25 mouse cellular contexts compared by ENCODE assay signal in genomic region chr11:8067330-8067729, GRCm38 (mm10).
DNase-seq lines count a peak whose midpoint lies in the region; ATAC-seq and TF ChIP-seq lines count a peak whose summit lies in the region.
"Had no signal": no experiment of that assay in that cellular context is flagged by ENCODE, and none has a peak within 500 bp of the region (broad histone marks: within the 10 kb centered on the region; RNA-seq: fewer than 3 reads in every experiment).

No protein-coding gene starts in this region.

- TF ChIP-seq CTCF in liver, adult 2 months (IDR thresholded peaks at IDR 0.05; ENCODE audit: low read depth, low read length), result no peak

- no peaks in the 10 kb centered on the region for H3K79me2 ChIP-seq in liver, adult 2 months (ENCODE audit: control insufficient read depth, insufficient read depth, low read length)

- no peak overlapping the region for H3K27ac ChIP-seq in liver, adult 2 months (replicated peaks; ENCODE audit: insufficient read depth, low read depth, low read length)
- no peak overlapping the region for H3K27ac ChIP-seq in intestine, embryonic 16.5 days (ENCODE audit: low read length)
- H3K27ac ChIP-seq: embryonic facial prominence, embryonic 10.5 days; embryonic facial prominence, embryonic 12.5 days; forebrain, embryonic 13.5 days; forebrain, embryonic 15.5 days had no signal

- DNase-seq in liver, adult 2 months (ENCODE audit: extremely low read depth, low read depth, low spot score), result peak; percentile 88
- no peak for DNase-seq in liver
- DNase-seq in large intestine, adult 2 months (ENCODE audit: low read depth, low spot score), result peak; percentile 13
- DNase-seq in embryo, embryonic 9.5 days (ENCODE audit: extremely low spot score), result no peak
- DNase-seq: adrenal gland, adult 2 months; adrenal gland, postnatal 10 days; adrenal gland, postnatal 25 days; B cell, adult 2 months; cerebellum, adult 11 months; cerebellum, adult 18-20 months; cerebellum, adult 8-10 months; cerebellum, adult 9-11 months; cerebellum, postnatal 14 days; cerebellum, postnatal 36 days; embryo, embryonic 11 days; forebrain, postnatal 0 days had no signal

- H3K9me3 ChIP-seq in intestine, embryonic 16.5 days (ENCODE audit: control insufficient read depth, low read length), result no peaks in the 10 kb centered on the region
- H3K9me3 ChIP-seq: embryonic facial prominence, embryonic 10.5 days; embryonic facial prominence, embryonic 12.5 days; forebrain, embryonic 13.5 days; forebrain, embryonic 15.5 days had no signal

- H3K9ac ChIP-seq in liver, adult 2 months (ENCODE audit: low read depth, low read length), result no peak overlapping the region
- H3K9ac ChIP-seq in intestine, embryonic 16.5 days (ENCODE audit: low read depth, low read length), result no peak overlapping the region
- H3K9ac ChIP-seq: embryonic facial prominence, embryonic 12.5 days; forebrain, embryonic 13.5 days; forebrain, embryonic 15.5 days; forebrain, postnatal 0 days had no signal

- peak; percentile 76 for ATAC-seq in intestine, embryonic 16.5 days
- ATAC-seq in granulocyte monocyte progenitor cell, adult 5-6 weeks (replicated peaks; ENCODE audit: poor library complexity, severe bottlenecking), result no peak
- ATAC-seq: CD4-positive, CD25-positive, alpha-beta regulatory T cell, adult 4 months; forebrain, embryonic 13.5 days; forebrain, embryonic 15.5 days; forebrain, postnatal 0 days had no signal

- H3K4me2 ChIP-seq in intestine, embryonic 16.5 days (ENCODE audit: low read depth, low read length), result no peak overlapping the region
- H3K4me2 ChIP-seq: embryonic facial prominence, embryonic 12.5 days; forebrain, embryonic 13.5 days; forebrain, embryonic 15.5 days had no signal

- no peak for TF ChIP-seq POLR2A in liver, adult 2 months (IDR thresholded peaks at IDR 0.05; ENCODE audit: extremely low read depth, insufficient read depth, low read length)

- no peaks in the 10 kb centered on the region; the same call in 1 of the 2 replicates for H3K4me1 ChIP-seq in liver, adult 2 months (ENCODE audit: control insufficient read depth, insufficient read depth, low read length)
- no peaks in the 10 kb centered on the region for H3K4me1 ChIP-seq in intestine, embryonic 16.5 days (ENCODE audit: control insufficient read depth, insufficient read depth, low read length)
- H3K4me1 ChIP-seq: forebrain, embryonic 15.5 days had no signal

- WGBS in liver, adult 2 months, result 21% methylated on average over 4 of the region's 4 CpGs
- WGBS in intestine, embryonic 16.5 days, result 68% methylated on average over 4 of the region's 4 CpGs
- WGBS in large intestine, adult 2 months, result 30% methylated on average over 4 of the region's 4 CpGs

- H3K36me3 ChIP-seq in liver, adult 2 months (ENCODE audit: control insufficient read depth, insufficient read depth, low read length), result no peaks in the 10 kb centered on the region
- no peaks in the 10 kb centered on the region for H3K36me3 ChIP-seq in intestine, embryonic 16.5 days (ENCODE audit: control insufficient read depth, insufficient read depth, low read length)
- H3K36me3 ChIP-seq: embryonic facial prominence, embryonic 10.5 days; embryonic facial prominence, embryonic 12.5 days; forebrain, embryonic 15.5 days; G1E had no signal

- H3K4me3 ChIP-seq in liver, adult 2 months (ENCODE audit: insufficient read depth, low read depth, low read length), result no peak overlapping the region
- H3K4me3 ChIP-seq in intestine, embryonic 16.5 days (ENCODE audit: low read length), result no peak overlapping the region
- H3K4me3 ChIP-seq: embryonic facial prominence, embryonic 10.5 days; embryonic facial prominence, embryonic 12.5 days; forebrain, embryonic 13.5 days; forebrain, embryonic 15.5 days had no signal

- no peaks in the 10 kb centered on the region for H3K27me3 ChIP-seq in liver, adult 2 months (ENCODE audit: control insufficient read depth, insufficient read depth, low read length)
- H3K27me3 ChIP-seq in intestine, embryonic 16.5 days (replicated peaks; ENCODE audit: control insufficient read depth, insufficient read depth, low read length), result no peaks in the 10 kb centered on the region
- H3K27me3 ChIP-seq: CH12.LX; embryonic facial prominence, embryonic 12.5 days; forebrain, embryonic 13.5 days; forebrain, embryonic 15.5 days had no signal

Comparison
In these comparisons a context has a peak if more than half of its experiments do, and no peak if none do; other contexts are left out.
1. DNase-seq: peak in liver, adult 2 months (single experiment) and large intestine, adult 2 months (single experiment); none in liver (single experiment) and embryo, embryonic 9.5 days (single experiment).